Mouse (Mus musculus) lung, postnatal 25 days (tissue): ENCODE results near the gene Rps8.

Experiments
- DNase-seq: peaks from one replicate; pipeline ENCODE4 v3.0.0; 2022; ENCODE audit warnings: low spot score

Rps8 gene

GRCm38 (mm10) chr4:117148047-117148713, 7.9 kb downstream of the Rps8 start:
- no peak for DNase-seq

DNA sequence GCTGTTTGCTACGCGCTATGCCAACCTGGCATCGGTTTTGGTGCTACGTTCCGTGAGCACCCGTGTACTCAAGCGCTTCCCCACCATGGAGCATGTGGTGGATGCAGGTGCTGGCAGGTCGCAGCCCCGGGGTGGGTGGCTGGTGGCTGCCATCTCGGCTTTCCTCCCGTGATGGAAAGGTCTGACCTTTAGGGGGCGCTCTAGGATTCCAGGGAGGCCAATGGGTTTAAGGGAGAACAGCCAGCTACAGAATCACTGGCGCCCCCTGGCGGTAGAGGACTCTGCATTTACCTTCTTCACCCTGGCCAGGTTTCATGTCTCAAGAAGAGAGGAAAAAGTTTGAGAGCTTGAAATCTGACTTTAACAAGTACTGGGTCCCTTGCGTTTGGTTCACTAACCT, 9.9 kb downstream of the Rps8 start:
- peak; percentile 90 for DNase-seq

GRCm38 (mm10) chr4:117145248-117145647, 10.8 kb downstream of the Rps8 start:
- no peak for DNase-seq

- DNase-seq: no peak
Observed at GRCm38 (mm10) chr4:117143023-117143422, 13.0 kb downstream of the Rps8 start.

GRCm38 (mm10) chr4:117140613-117141012, 15.4 kb downstream of the Rps8 start:
- no peak for DNase-seq

GRCm38 (mm10) chr4:117139217-117139612, 16.8 kb downstream of the Rps8 start:
- peak; percentile 61 for DNase-seq

GRCm38 (mm10) chr4:117138295-117139216, 17.5 kb downstream of the Rps8 start:
- DNase-seq: no peak

- DNase-seq: peak; percentile 87
Observed at GRCm38 (mm10) chr4:117136034-117136433, 20.0 kb downstream of the Rps8 start.

DNA sequence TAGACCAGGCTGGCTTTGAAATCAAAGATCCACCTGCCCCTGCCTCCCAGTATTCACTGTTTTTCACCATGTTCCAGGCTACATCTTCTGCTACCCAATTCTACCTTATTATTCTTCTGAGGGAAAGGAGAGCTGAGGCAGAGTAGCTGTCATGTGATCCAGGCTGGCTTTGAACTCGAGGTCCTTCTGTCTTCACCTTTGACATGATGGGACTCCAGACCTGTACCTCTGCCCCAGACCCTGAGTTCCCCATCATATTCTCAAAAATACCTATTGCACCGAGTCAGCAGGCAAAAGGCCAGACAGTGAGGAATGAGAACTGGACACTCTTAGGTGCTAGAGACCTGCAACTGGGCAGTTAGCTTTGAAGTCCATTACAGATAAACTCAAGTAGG, 21.4 kb downstream of the Rps8 start:
- DNase-seq: no peak

- DNase-seq: peak; percentile 97
Observed at GRCm38 (mm10) chr4:117133817-117134600, 22.0 kb downstream of the Rps8 start, which contains the start of gene Plk3. Gene Plk3 (minus strand): TSS chr4:117133963.

DNA sequence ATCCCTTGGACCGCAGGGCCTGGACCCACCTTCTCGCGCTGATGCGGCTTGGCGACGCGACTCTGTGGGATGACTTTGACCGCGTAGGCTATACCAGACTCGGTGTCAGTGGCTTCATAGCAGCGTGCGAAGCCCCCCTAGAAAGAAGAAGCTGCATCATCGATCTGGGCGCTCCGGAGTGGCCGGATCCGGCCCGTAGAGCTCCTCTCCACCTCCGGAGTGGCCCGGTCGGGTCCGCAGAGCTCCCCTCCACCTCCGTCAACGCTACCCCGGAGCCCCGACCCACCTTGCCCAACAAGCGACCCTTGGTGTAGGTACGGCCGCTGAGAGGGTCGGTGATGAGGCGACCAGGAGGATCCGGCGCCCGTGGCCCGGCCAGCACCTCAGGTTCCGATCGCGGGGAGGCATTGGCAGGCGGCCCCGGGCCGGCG, 22.7 kb downstream of the Rps8 start:
- DNase-seq: no peak

- no peak for DNase-seq
Observed at GRCm38 (mm10) chr4:117132794-117133143, 23.3 kb downstream of the Rps8 start.

DNA sequence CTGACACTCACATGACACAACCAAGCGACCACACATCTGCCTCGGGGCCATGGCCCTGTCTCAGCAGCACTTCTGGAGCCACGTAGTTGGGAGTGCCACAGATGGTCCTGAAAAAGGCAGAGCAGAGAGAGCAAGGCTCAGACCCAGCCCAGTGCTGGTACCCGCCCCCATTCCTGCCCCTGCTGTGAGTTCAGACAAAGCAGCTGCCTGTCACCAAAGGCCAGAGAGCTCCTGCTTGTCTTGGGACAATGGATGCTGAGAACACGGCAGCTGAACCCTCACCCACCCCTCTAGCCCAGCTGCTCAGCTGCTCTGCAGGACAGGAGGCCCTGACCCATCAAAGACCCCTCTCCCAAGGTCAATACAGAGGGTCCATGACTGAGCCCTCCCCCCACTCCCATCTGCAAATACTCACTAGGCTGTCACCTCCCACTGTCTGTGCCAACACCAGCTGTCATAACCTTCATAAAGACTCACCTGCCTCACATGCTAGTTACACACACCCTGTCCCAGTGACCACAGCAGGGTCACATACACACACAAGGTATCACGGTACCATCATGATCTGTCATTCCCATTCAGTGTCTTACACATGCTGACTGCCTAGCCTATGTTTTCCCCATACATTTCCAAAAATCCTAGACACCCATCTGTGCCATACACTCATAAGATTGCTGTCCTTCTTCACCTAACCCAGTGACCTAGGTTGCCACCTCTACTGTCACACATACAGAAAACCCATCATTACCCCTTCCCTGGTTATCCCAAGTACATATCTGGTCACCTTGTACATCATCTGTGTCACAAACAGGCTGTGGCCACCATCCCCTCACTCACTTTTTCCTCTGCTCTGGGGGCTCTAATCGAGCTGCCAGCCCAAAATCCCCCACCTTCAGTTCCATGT, 23.9 kb downstream of the Rps8 start:
- DNase-seq: no peak

DNA sequence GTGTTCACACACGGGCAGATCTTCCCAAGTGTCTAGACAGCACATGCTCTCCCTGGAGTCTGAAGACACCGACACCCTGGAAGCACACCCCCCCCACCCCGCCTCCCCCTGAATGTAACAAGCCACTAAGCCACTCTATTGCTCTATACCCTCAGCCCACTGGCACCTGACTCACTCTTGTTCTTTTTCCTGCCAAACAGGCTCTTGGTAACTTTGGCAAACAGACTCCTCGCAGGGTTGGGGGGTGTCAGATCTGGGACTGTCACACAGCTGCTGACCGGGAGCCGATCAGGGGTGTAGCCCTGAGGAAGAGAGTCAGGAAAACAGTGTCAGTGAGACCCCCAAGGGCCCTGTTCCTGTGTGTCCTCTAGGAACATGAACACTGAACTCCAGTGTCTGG, 24.8 kb downstream of the Rps8 start:
- DNase-seq: no peak

GRCm38 (mm10) chr4:117130790-117131189, 25.3 kb downstream of the Rps8 start:
- DNase-seq: no peak

- DNase-seq: no peak
Observed at GRCm38 (mm10) chr4:117127991-117128686, 27.9 kb downstream of the Rps8 start.

GRCm38 (mm10) chr4:117126675-117127290, 29.3 kb downstream of the Rps8 start, which contains the start of gene Tctex1d4:
Gene Tctex1d4 (plus strand): TSS chr4:117126794.
- no peak for DNase-seq

DNA sequence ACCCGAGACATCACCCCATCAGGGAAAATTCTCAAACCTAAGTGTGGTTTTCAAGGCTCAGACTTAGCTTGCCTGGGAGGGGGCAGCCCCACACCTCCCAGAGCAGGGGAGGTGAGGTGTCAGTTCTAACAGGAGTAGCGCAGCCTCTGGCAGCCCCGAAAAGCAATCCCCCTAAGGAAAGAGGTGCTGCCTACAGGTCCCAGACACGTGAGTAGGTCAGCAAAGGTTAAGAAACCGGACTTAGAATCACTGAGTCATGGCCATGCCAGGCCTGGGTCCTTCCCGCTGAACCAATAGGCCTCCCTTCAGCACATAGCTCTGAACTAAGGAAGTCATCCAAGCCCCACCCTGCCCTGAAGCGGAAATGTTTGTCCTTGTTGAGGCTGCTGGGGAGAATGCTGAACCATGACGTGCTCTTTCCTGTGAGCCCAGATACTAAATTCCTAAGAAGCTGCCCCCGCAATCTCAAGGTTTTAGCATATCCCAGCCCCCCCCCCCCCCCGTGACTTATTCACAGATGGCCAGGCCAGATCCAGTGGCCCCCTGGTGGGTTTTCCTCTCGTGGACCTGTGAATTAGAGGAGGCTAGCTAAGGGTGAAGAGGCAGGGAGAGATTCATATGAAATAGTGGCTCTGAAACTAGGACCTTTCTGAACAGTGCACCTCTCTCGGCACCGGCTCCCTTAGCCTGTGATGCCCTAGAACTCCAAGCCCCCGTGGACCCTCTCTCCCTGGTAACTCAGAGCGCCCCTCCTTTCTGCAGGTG, 30.0 kb downstream of the Rps8 start:
- DNase-seq: peak; percentile 94

DNA sequence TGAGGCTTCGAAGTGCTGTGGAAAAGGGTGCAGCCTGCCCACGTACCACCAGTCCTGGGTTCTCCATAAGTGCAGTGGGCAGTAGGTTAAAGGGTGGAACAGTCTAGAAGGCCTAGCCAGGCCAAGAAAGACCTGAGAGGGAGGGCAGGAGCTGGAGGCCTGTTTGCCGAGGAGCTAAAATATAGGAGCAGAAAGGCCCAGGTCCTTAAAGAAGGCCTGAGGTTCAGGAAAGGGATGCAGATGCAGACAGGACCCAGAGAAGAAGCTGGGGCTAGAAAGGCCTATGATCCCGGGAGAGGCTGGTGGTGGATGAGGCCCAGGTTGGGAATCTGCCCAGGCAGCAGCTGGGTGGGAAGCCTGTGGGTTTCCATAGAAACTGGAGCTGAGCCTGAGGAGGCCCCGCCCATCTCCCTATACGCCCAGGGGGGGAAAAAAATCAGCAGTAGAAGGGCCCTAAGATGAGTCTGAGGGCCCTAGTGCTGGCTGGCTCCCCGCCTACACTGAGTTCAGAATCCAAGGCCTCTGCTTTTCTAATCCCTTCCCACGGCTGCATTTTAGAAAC, 30.6 kb downstream of the Rps8 start, which contains the start of gene Btbd19:
TSS of gene Btbd19 (minus strand) at position 378 of the 562 bp plus-strand sequence.
- peak; percentile 51 for DNase-seq
